Mouse (Mus musculus) spleen, postnatal 4 days (tissue): ENCODE results near the gene Gsdme.

ENCODE experiments used
- DNase-seq, 2 experiments: peaks; one replicate each; pipeline ENCODE4 v3.0.0; 2022; ENCODE audit warnings: low spot score in 2 of 2

Gsdme gene

GRCm38 (mm10) chr6:50247356-50247755, 16.3 kb downstream of the Gsdme start:
- peak in 1 of 2 experiments; percentile 9 for DNase-seq

- DNase-seq = no peak
Observed at GRCm38 (mm10) chr6:50244967-50245366, 18.7 kb downstream of the Gsdme start.

GRCm38 (mm10) chr6:50244126-50244525, 19.5 kb downstream of the Gsdme start:
- no peak for DNase-seq

GRCm38 (mm10) chr6:50240437-50240836, 23.2 kb downstream of the Gsdme start:
- DNase-seq = no peak

GRCm38 (mm10) chr6:50239902-50240301, 23.8 kb downstream of the Gsdme start:
- no peak for DNase-seq

GRCm38 (mm10) chr6:50237963-50238362, 25.7 kb downstream of the Gsdme start:
- no peak for DNase-seq

GRCm38 (mm10) chr6:50232984-50233383, 30.7 kb downstream of the Gsdme start:
- no peak for DNase-seq

GRCm38 (mm10) chr6:50231288-50231687, 32.4 kb downstream of the Gsdme start:
- DNase-seq = no peak

GRCm38 (mm10) chr6:50228180-50228579, 35.5 kb downstream of the Gsdme start:
- DNase-seq = no peak

GRCm38 (mm10) chr6:50225232-50225631, 38.4 kb downstream of the Gsdme start:
- DNase-seq = no peak

- no peak for DNase-seq
Observed at GRCm38 (mm10) chr6:50223606-50224005, 40.1 kb downstream of the Gsdme start.

- no peak for DNase-seq
Observed at GRCm38 (mm10) chr6:50222986-50223385, 40.7 kb downstream of the Gsdme start.

GRCm38 (mm10) chr6:50222351-50222750, 41.3 kb downstream of the Gsdme start:
- DNase-seq = no peak

GRCm38 (mm10) chr6:50220863-50221262, 42.8 kb downstream of the Gsdme start:
- DNase-seq = peak; percentile 25 to 72

GRCm38 (mm10) chr6:50219066-50219465, 44.6 kb downstream of the Gsdme start:
- no peak for DNase-seq

GRCm38 (mm10) chr6:50218628-50219027, 45.0 kb downstream of the Gsdme start:
- DNase-seq = peak in 1 of 2 experiments; percentile 7

- no peak for DNase-seq
Observed at GRCm38 (mm10) chr6:50215986-50216385, 47.7 kb downstream of the Gsdme start.

- no peak for DNase-seq
Observed at GRCm38 (mm10) chr6:50215373-50215745, 48.3 kb downstream of the Gsdme start.

GRCm38 (mm10) chr6:50214711-50215372, 48.8 kb downstream of the Gsdme start:
- DNase-seq = no peak

- DNase-seq = no peak
Observed at GRCm38 (mm10) chr6:50205093-50205492, 58.6 kb downstream of the Gsdme start.

- no peak for DNase-seq
Observed at GRCm38 (mm10) chr6:50204356-50204755, 59.3 kb downstream of the Gsdme start.

- peak in 1 of 2 experiments; percentile 17 for DNase-seq
Observed at GRCm38 (mm10) chr6:50193851-50194250, 69.8 kb downstream of the Gsdme start.

- DNase-seq = no peak
Observed at GRCm38 (mm10) chr6:50192822-50193221, 70.8 kb downstream of the Gsdme start.

GRCm38 (mm10) chr6:50192169-50192568, 71.5 kb downstream of the Gsdme start:
- no peak for DNase-seq
